Comparison of ENCODE assay signal across 8 mouse cellular contexts in the genomic region with DNA sequence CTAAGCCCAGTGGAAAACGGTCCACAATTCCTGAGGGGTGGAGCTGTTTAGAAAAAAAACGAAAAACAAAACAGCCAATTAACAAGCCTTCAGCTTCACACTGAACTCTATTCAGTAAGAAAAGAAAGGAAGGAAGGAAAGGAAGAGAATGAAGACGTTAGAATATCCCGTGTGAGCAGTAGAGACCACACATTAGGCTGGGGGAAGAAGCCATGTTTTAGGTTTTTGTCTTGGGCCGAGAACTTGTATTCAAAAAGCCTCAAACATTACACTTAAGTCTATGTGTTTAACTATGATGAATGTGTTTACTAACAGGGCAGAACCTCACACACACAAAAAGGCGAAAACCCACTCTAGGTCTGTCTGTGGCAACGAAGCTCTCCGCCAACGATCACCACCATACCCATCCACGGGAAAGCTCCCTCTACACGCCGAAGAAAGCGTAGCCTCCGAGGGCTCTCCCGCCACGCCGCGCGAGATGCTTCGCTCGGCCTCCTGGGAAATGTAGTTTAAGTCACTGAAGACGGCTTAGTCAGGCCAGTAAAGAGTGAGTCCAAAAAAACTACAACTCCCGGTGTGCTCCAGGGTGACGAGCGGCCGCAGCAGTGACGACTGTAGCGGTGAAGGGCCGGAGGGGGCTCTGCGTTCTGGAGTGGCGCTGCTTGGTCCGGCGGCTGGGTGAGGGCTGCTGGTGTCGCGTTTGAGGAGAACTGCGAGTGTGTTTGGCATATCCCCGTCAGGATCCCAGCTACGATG. TPM values are rescaled to one million over a fixed set of nuclear protein-coding genes. Genes with fewer than 3 reads are reported as not detected.
A peak's percentile ranks its signal among the peaks of the same experiment; 100 is the strongest.
DNase-seq lines count a peak whose midpoint lies in the region; ATAC-seq and TF ChIP-seq lines count a peak whose summit lies in the region.

No protein-coding gene starts in this region.

- peak; percentile 79 for TF ChIP-seq POLR2A in bone marrow, adult 2 months (IDR thresholded peaks at IDR 0.05; ENCODE audit: borderline replicate concordance, control insufficient read depth, low read depth, low read length)
- TF ChIP-seq POLR2A in limb, embryonic 14.5 days (IDR thresholded peaks at IDR 0.05; ENCODE audit: borderline replicate concordance, extremely low read depth, insufficient read depth, insufficient read length) = peak; percentile 97; the same call in 1 of the 2 replicates

- WGBS in bone marrow, adult 2 months = under 1% methylated on average over 38 of the region's 38 CpGs
- WGBS in embryonic facial prominence, embryonic 15.5 days = 0% methylated on average over 38 of the region's 38 CpGs
- WGBS in limb, embryonic 14.5 days = under 1% methylated on average over 38 of the region's 38 CpGs
- WGBS in midbrain, postnatal 0 days = under 1% methylated on average over 38 of the region's 38 CpGs

- H3K27me3 ChIP-seq in embryonic facial prominence, embryonic 15.5 days = no peaks in the 10 kb centered on the region
- H3K27me3 ChIP-seq in limb, embryonic 14.5 days (ENCODE audit: control insufficient read depth, insufficient read depth, low read length) = no peaks in the 10 kb centered on the region
- no peaks in the 10 kb centered on the region for H3K27me3 ChIP-seq in midbrain, postnatal 0 days (ENCODE audit: insufficient read depth, low read length)

- H3K36me3 ChIP-seq in embryonic facial prominence, embryonic 15.5 days = no peaks in the 10 kb centered on the region
- H3K36me3 ChIP-seq in limb, embryonic 14.5 days (ENCODE audit: control insufficient read depth, insufficient read depth, low read length) = no peaks in the 10 kb centered on the region
- no peaks in the 10 kb centered on the region for H3K36me3 ChIP-seq in midbrain, postnatal 0 days (ENCODE audit: insufficient read depth, low read length)

- peak; percentile 19; the same call in 1 of the 2 replicates for TF ChIP-seq CTCF in bone marrow, adult 2 months (IDR thresholded peaks at IDR 0.05; ENCODE audit: control insufficient read depth, insufficient read depth, low read length)
- peak; percentile 70 for TF ChIP-seq CTCF in midbrain, postnatal 0 days (IDR thresholded peaks at IDR 0.05)

- H3K4me3 ChIP-seq in bone marrow, adult 2 months (replicated peaks; ENCODE audit: control insufficient read depth, low read depth, low read length) = peak overlapping the region; percentile 74
- peak overlapping the region; percentile 73 for H3K4me3 ChIP-seq in embryonic facial prominence, embryonic 15.5 days (replicated peaks)
- peak overlapping the region; percentile 52 for H3K4me3 ChIP-seq in limb, embryonic 14.5 days (replicated peaks; ENCODE audit: low read length)
- H3K4me3 ChIP-seq in midbrain, postnatal 0 days (ENCODE audit: low read depth, low read length) = peak overlapping the region; percentile 67

- peak overlapping the region; percentile 71 for H3K4me2 ChIP-seq in embryonic facial prominence, embryonic 15.5 days (replicated peaks)
- peak overlapping the region; percentile 87 for H3K4me2 ChIP-seq in limb, embryonic 14.5 days (replicated peaks; ENCODE audit: low read depth, low read length, severe bottlenecking)
- H3K4me2 ChIP-seq in midbrain, postnatal 0 days (ENCODE audit: low read depth, low read length, poor library complexity, severe bottlenecking) = peak overlapping the region; percentile 73

- peak; percentile 97 for DNase-seq in 416B (ENCODE audit: low read depth)
- peak; percentile 97 for DNase-seq in heart, adult 8-10 months (ENCODE audit: low spot score)
- DNase-seq in kidney, adult 9 months = peak; percentile 98
- DNase-seq in limb, embryonic 14.5 days (ENCODE audit: low spot score) = peak; percentile 97
- DNase-seq in midbrain, postnatal 0 days (ENCODE audit: low spot score) = peak; percentile 99
- peak; percentile 81 to 92 for DNase-seq in spleen, postnatal 14 days (ENCODE audit: low spot score in 2 of 2)

- ATAC-seq in embryonic facial prominence, embryonic 15.5 days (ENCODE audit: insufficient number of reproducible peaks, low FRiP score, low TSS enrichment, low read depth) = peak; percentile 100
- peak; percentile 100 for ATAC-seq in limb, embryonic 14.5 days (ENCODE audit: low FRiP score, low read depth)
- ATAC-seq in midbrain, postnatal 0 days (ENCODE audit: low FRiP score) = peak; percentile 100

- H3K9ac ChIP-seq in embryonic facial prominence, embryonic 15.5 days = peak overlapping the region; percentile 59
- peak overlapping the region; percentile 73 for H3K9ac ChIP-seq in limb, embryonic 14.5 days (ENCODE audit: low read depth, low read length, severe bottlenecking)
- peak overlapping the region; percentile 73 for H3K9ac ChIP-seq in midbrain, postnatal 0 days (replicated peaks; ENCODE audit: low read length, poor library complexity, severe bottlenecking)

- peak overlapping the region; percentile 68 for H3K27ac ChIP-seq in bone marrow, adult 2 months (ENCODE audit: control insufficient read depth, insufficient read depth, low read depth, low read length, poor library complexity)
- H3K27ac ChIP-seq in embryonic facial prominence, embryonic 15.5 days (replicated peaks) = peak overlapping the region; percentile 93
- peak overlapping the region; percentile 92 for H3K27ac ChIP-seq in limb, embryonic 14.5 days (replicated peaks; ENCODE audit: low read depth, low read length)
- H3K27ac ChIP-seq in midbrain, postnatal 0 days (ENCODE audit: low read depth, low read length) = peak overlapping the region; percentile 97

- no peaks in the 10 kb centered on the region for H3K9me3 ChIP-seq in embryonic facial prominence, embryonic 15.5 days (replicated peaks)
- H3K9me3 ChIP-seq in limb, embryonic 14.5 days (ENCODE audit: control insufficient read depth, low read length) = no peaks in the 10 kb centered on the region
- no peaks in the 10 kb centered on the region for H3K9me3 ChIP-seq in midbrain, postnatal 0 days (ENCODE audit: low read length)

- H3K4me1 ChIP-seq in bone marrow, adult 2 months (ENCODE audit: control insufficient read depth, insufficient read depth, low read length) = no peaks in the 10 kb centered on the region; the same call in 1 of the 2 replicates
- peaks cover 11% of the 10 kb centered on the region for H3K4me1 ChIP-seq in embryonic facial prominence, embryonic 15.5 days
- H3K4me1 ChIP-seq in limb, embryonic 14.5 days (ENCODE audit: control insufficient read depth, insufficient read depth, low read length) = peaks cover 16% of the 10 kb centered on the region
- peaks cover 9% of the 10 kb centered on the region for H3K4me1 ChIP-seq in midbrain, postnatal 0 days (ENCODE audit: insufficient read depth, low read length)

RNA-seq across cellular contexts. Expression of a gene that starts 8.5 kb away (rescaled TPM):
- not detected in 2 replicates for polyA plus RNA-seq in bone marrow, adult 2 months (2011; ENCODE audit: insufficient read depth, insufficient read length, low replicate concordance, missing spikeins)
- 0.71 and 1.7 TPM in 2 replicates for polyA plus RNA-seq in embryonic facial prominence, embryonic 15.5 days (2015; fragmentation: Nextera tagmentation; extraction: Ambion mirVana)
- total RNA-seq in heart, adult 8-10 months (2022) = 1 to 10 TPM in 2 of 4 experiments, under 1 TPM in 2; 0.57 to 1.3 (median 0.98) TPM
- 0.79 and 0.87 TPM in 2 replicates for polyA plus RNA-seq in limb, embryonic 14.5 days (2012; rRNA removed)
- 1.1 and 1.4 TPM in 2 replicates for polyA plus RNA-seq in limb, embryonic 14.5 days (2014; fragmentation: Nextera tagmentation; extraction: Ambion mirVana)
- 0.93 and 4.0 TPM in 2 replicates for total RNA-seq in midbrain, postnatal 0 days (2014; rRNA removed)
- polyA plus RNA-seq in midbrain, postnatal 0 days (2015; fragmentation: Nextera tagmentation; extraction: Ambion mirVana) = 0.28 and 0.54 TPM in 2 replicates

RNA-seq across cellular contexts. Expression of a gene that starts 53.7 kb away (rescaled TPM):
- 48.4 and 61.8 TPM in 2 replicates for polyA plus RNA-seq in bone marrow, adult 2 months (2011; ENCODE audit: insufficient read depth, insufficient read length, low replicate concordance, missing spikeins)
- 252 and 262 TPM in 2 replicates for polyA plus RNA-seq in embryonic facial prominence, embryonic 15.5 days (2015; fragmentation: Nextera tagmentation; extraction: Ambion mirVana)
- 10 to 100 TPM; 46.4 to 58.6 (median 54.4) TPM for total RNA-seq in heart, adult 8-10 months (2022)
- 183 and 187 TPM in 2 replicates for polyA plus RNA-seq in limb, embryonic 14.5 days (2012; rRNA removed)
- polyA plus RNA-seq in limb, embryonic 14.5 days (2014; fragmentation: Nextera tagmentation; extraction: Ambion mirVana) = 283 and 299 TPM in 2 replicates
- total RNA-seq in midbrain, postnatal 0 days (2014; rRNA removed) = 169 and 210 TPM in 2 replicates
- polyA plus RNA-seq in midbrain, postnatal 0 days (2015; fragmentation: Nextera tagmentation; extraction: Ambion mirVana) = 368 and 370 TPM in 2 replicates

RNA-seq across cellular contexts. Expression of a gene that starts 54.3 kb away (rescaled TPM):
- 33.0 and 38.0 TPM in 2 replicates for polyA plus RNA-seq in bone marrow, adult 2 months (2011; ENCODE audit: insufficient read depth, insufficient read length, low replicate concordance, missing spikeins)
- 48.4 and 60.2 TPM in 2 replicates for polyA plus RNA-seq in embryonic facial prominence, embryonic 15.5 days (2015; fragmentation: Nextera tagmentation; extraction: Ambion mirVana)
- 10 to 100 TPM; 21.3 to 32.2 (median 26.4) TPM for total RNA-seq in heart, adult 8-10 months (2022)
- polyA plus RNA-seq in limb, embryonic 14.5 days (2012; rRNA removed) = 21.3 and 34.0 TPM in 2 replicates
- polyA plus RNA-seq in limb, embryonic 14.5 days (2014; fragmentation: Nextera tagmentation; extraction: Ambion mirVana) = 59.4 and 67.4 TPM in 2 replicates
- total RNA-seq in midbrain, postnatal 0 days (2014; rRNA removed) = 47.6 and 49.5 TPM in 2 replicates
- polyA plus RNA-seq in midbrain, postnatal 0 days (2015; fragmentation: Nextera tagmentation; extraction: Ambion mirVana) = 30.6 and 30.8 TPM in 2 replicates

Comparison
In these comparisons a context has a peak if more than half of its experiments do, and no peak if none do; other contexts are left out.
1. Peak in every context shown above with its lines: DNase-seq, ATAC-seq, H3K4me3 ChIP-seq and H3K27ac ChIP-seq.